Mouse (Mus musculus): ENCODE results near the gene Maco1. TPM values are rescaled to one million over a fixed set of nuclear protein-coding genes. Genes with fewer than 3 reads are reported as not detected.
"Not testable (repeated sequence)": the region's sequence is repeated elsewhere in the genome, so short reads cannot be mapped to it uniquely, and the experiment has no call there.

Maco1 gene
- polyA plus RNA-seq, 1 experiment from 2014 or later: 35.0 TPM

DNA sequence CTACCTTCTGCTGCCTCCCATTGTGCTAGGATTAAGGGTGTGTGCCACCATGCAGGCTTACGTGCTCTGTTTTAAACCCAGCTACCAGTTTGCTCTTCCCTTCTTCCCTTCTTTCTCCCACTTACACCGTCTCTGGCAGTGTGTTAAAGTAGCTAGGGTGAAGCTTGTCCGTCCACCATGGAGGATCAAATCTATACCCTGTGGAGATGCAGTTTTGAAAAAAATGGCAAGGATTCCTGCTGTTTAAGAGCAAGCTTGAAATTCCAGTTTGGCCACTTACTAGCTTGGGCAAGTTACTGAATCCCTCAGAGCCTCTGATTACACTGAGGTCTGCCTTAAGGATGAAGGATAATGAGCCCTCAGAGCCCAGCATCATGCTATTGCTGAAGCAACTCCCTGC, 2.2 kb upstream of the Maco1 start:
- Histone ChIP-seq H3K27ac (no peak overlapping the region; the same call in 1 of the 2 replicates), H3K4me3 (no peak overlapping the region), H3K27me3 (ENCODE audit: poor library complexity, severe bottlenecking) (peaks cover 29% of the 10 kb centered on the region), H3K9me3 (no peaks in the 10 kb centered on the region), H3K4me1 (peaks cover 48% of the 10 kb centered on the region), H3K36me3 (replicated peaks) (peaks cover 2% of the 10 kb centered on the region; the same call in 1 of the 2 replicates)
- WGBS: 25% methylated on average over 3 of the region's 3 CpGs
- no peak for DNase-seq (ENCODE audit: extremely low spot score, low spot score)

DNA sequence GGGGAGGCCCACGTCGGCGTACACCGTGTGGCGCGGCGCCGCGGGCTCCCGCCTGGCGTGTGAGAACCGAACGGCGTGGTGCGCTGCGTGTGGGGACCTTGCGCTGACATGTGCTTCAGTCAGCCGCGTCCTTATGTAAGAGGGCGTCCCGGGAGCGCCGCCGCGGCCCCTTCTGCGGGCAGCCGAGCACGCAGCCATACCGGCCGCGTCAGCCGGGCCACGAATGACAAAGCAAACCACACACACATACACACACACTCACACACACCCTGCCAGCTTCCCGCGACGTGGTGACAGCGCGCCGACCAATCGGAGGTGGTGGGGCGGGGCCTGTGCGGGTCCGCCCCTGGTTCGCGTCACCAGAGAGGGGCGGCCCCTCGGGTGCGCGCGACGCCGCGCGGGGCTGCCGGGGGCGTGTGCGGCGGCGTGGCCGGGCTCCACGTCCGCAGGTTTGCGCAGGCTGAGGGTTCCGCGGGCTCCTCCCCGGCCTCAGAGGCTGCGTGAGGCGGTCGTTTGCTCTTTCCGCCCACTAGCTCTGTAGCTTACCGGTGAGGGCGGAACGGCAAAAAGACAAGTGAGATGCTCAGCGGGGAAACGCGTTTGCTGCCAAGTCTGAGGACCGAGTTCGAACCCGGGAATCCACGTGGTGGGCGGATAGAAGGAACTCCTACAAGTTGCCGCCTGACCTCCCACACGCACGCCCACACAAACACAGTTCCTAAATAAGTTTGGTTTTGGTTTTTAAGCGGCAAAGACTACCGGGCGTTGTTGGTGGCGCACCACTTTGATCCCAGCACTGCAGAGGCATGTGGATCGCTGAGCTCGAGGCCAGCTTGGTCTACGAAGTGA, 716 bp upstream of the Maco1 start:
- Histone ChIP-seq H3K4me3 (peak overlapping the region; percentile 99), H3K36me3 (replicated peaks) (peaks cover 5% of the 10 kb centered on the region; the same call in 1 of the 2 replicates), H3K27ac (peak overlapping the region; percentile 96), H3K9me3 (no peaks in the 10 kb centered on the region), H3K4me1 (peaks cover 48% of the 10 kb centered on the region), H3K27me3 (ENCODE audit: poor library complexity, severe bottlenecking) (peaks cover 29% of the 10 kb centered on the region)
- DNase-seq (ENCODE audit: extremely low spot score, low spot score): peak; percentile 92
- 1% methylated on average over 91 of the region's 91 CpGs for WGBS

- WGBS: under 1% methylated on average over 93 of the region's 106 CpGs
- peaks cover 9% of the 10 kb centered on the region; the same call in 1 of the 2 replicates for H3K36me3 ChIP-seq (replicated peaks)
- H3K27me3 ChIP-seq (ENCODE audit: poor library complexity, severe bottlenecking): peaks cover 29% of the 10 kb centered on the region
- H3K27ac ChIP-seq: peak overlapping the region; percentile 96
- DNase-seq (ENCODE audit: extremely low spot score, low spot score): peak; percentile 57
- peak overlapping the region; percentile 99 for H3K4me3 ChIP-seq
- H3K4me1 ChIP-seq: peaks cover 48% of the 10 kb centered on the region
- H3K9me3 ChIP-seq: no peaks in the 10 kb centered on the region
Observed at GRCm38 (mm10) chr4:134852438-134853255, 498 bp downstream of the Maco1 start.

GRCm38 (mm10) chr4:134851876-134852275, 1.3 kb downstream of the Maco1 start:
- Histone ChIP-seq H3K4me1 (peaks cover 47% of the 10 kb centered on the region), H3K36me3 (replicated peaks) (peaks cover 10% of the 10 kb centered on the region; the same call in 1 of the 2 replicates), H3K27me3 (ENCODE audit: poor library complexity, severe bottlenecking) (peaks cover 25% of the 10 kb centered on the region), H3K27ac (peak overlapping the region; percentile 96; the same call in 1 of the 2 replicates), H3K9me3 (no peaks in the 10 kb centered on the region), H3K4me3 (peak overlapping the region; percentile 99)
- DNase-seq (ENCODE audit: extremely low spot score, low spot score): no peak
- 15% methylated on average over 14 of the region's 14 CpGs for WGBS

- Histone ChIP-seq H3K27me3 (ENCODE audit: poor library complexity, severe bottlenecking) (peaks cover 19% of the 10 kb centered on the region), H3K4me1 (peaks cover 41% of the 10 kb centered on the region)
Observed at GRCm38 (mm10) chr4:134851236-134851635, 1.9 kb downstream of the Maco1 start.

DNA sequence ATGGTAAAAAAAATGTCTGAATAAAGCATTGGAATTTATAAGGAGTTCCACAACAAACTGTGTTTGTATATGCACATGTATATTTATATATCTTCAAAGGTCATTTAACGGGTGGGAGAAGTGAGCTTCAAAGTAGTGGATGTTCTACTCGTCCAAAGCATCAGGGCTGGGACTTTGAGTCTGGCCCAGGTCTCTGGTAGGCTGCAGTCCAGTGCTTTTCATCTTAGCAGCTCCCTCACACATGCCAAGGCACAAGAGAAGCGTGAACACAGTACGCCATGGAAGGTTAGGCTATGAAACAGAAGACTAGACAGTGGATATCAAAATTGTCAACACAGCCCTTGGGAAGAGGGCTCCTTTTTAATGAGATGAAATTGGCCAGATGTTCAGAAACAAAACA, 2.6 kb downstream of the Maco1 start:
- no peak overlapping the region for H3K27ac ChIP-seq
- no peak for DNase-seq (ENCODE audit: extremely low spot score, low spot score)
- peaks cover 12% of the 10 kb centered on the region for H3K27me3 ChIP-seq (ENCODE audit: poor library complexity, severe bottlenecking)
- peaks cover 35% of the 10 kb centered on the region for H3K4me1 ChIP-seq
- peaks cover 15% of the 10 kb centered on the region; the same call in 1 of the 2 replicates for H3K36me3 ChIP-seq (replicated peaks)
- no peaks in the 10 kb centered on the region for H3K9me3 ChIP-seq
- WGBS: 83% methylated on average over 4 of the region's 4 CpGs
- no peak overlapping the region for H3K4me3 ChIP-seq

More at GRCm38 (mm10) chr4:134851236-134851635, 1.9 kb downstream of the Maco1 start:
- no peaks in the 10 kb centered on the region for H3K9me3 ChIP-seq
- no peak overlapping the region for H3K27ac ChIP-seq
- peak overlapping the region; percentile 99 for H3K4me3 ChIP-seq
- 67% methylated on average over 2 of the region's 2 CpGs for WGBS
- no peak for DNase-seq (ENCODE audit: extremely low spot score, low spot score)
- peaks cover 12% of the 10 kb centered on the region; the same call in 1 of the 2 replicates for H3K36me3 ChIP-seq (replicated peaks)

DNA sequence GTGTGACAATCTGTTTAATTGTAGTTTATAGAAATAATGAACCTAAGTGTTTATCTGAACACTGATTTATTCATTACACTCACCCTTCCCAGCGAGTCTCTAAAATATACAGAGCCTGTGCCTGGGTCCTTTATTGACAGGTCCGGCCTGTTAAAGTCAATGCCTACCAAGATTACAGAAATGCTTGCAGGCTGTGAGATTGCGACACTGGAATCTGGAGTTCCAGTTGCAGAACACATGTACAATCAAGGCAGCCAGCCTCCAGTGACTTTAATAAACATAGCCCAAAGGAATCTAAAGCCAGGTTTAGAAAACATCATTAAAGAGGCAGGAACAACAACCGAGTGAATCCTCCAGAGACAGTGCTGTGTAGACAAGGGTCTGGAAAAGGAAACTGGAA, 5.6 kb downstream of the Maco1 start:
- peaks cover 26% of the 10 kb centered on the region for H3K36me3 ChIP-seq (replicated peaks)
- WGBS: 89% methylated on average over 4 of the region's 4 CpGs
- DNase-seq (ENCODE audit: extremely low spot score, low spot score): no peak
- no peaks in the 10 kb centered on the region for H3K9me3 ChIP-seq
- peaks cover 21% of the 10 kb centered on the region for H3K4me1 ChIP-seq
- no peak overlapping the region for H3K4me3 ChIP-seq
- H3K27me3 ChIP-seq (ENCODE audit: poor library complexity, severe bottlenecking): no peaks in the 10 kb centered on the region
- no peak overlapping the region for H3K27ac ChIP-seq

GRCm38 (mm10) chr4:134843566-134843965, 9.6 kb downstream of the Maco1 start:
- peaks cover 32% of the 10 kb centered on the region for H3K36me3 ChIP-seq (replicated peaks)
- no peak overlapping the region for H3K4me3 ChIP-seq
- no peak overlapping the region for H3K27ac ChIP-seq
- no peaks in the 10 kb centered on the region for H3K27me3 ChIP-seq (ENCODE audit: poor library complexity, severe bottlenecking)
- peaks cover 3% of the 10 kb centered on the region; the same call in 1 of the 2 replicates for H3K9me3 ChIP-seq
- no peaks in the 10 kb centered on the region; the same call in 1 of the 2 replicates for H3K4me1 ChIP-seq
- DNase-seq (ENCODE audit: extremely low spot score, low spot score): no peak
- 93% methylated on average over 4 of the region's 4 CpGs for WGBS

DNA sequence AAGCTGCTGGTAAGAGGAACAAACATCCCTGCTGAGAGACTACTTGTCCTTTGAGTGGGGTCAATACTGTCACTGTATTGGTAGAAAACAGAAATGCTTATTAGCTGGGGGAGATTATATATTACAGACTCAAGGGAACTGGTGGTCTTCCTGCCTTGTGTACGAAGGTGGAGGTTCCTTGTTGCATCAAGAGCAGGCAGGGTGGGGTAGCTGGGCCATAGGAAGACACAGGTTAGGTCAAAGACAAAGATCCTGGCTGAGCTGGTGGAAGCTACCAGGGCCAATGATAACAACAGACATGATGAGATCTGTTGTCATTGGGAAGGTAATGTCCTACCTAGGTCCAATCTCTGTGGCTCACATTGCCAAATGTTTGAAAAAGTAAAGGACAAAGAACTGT, 12.9 kb downstream of the Maco1 start:
- no peak overlapping the region for H3K4me3 ChIP-seq
- no peak overlapping the region for H3K27ac ChIP-seq
- H3K36me3 ChIP-seq (replicated peaks): peaks cover 43% of the 10 kb centered on the region
- H3K27me3 ChIP-seq (ENCODE audit: poor library complexity, severe bottlenecking): no peaks in the 10 kb centered on the region
- WGBS: 86% methylated on average over 1 of the region's 1 CpGs
- DNase-seq (ENCODE audit: extremely low spot score, low spot score): no peak
- no peaks in the 10 kb centered on the region for H3K4me1 ChIP-seq
- peaks cover 3% of the 10 kb centered on the region; the same call in 1 of the 2 replicates for H3K9me3 ChIP-seq

GRCm38 (mm10) chr4:134838706-134839105, 14.4 kb downstream of the Maco1 start:
- H3K27me3 ChIP-seq (ENCODE audit: poor library complexity, severe bottlenecking); H3K9me3 ChIP-seq; DNase-seq (ENCODE audit: extremely low spot score, low spot score); H3K4me3 ChIP-seq; H3K4me1 ChIP-seq; H3K27ac ChIP-seq: not testable (repeated sequence)
- peaks cover 52% of the 10 kb centered on the region for H3K36me3 ChIP-seq (replicated peaks)
- 91% methylated on average over 3 of the region's 3 CpGs for WGBS

- DNase-seq (ENCODE audit: extremely low spot score, low spot score): no peak
- H3K36me3 ChIP-seq (replicated peaks): peaks cover 53% of the 10 kb centered on the region
- H3K27me3 ChIP-seq (ENCODE audit: poor library complexity, severe bottlenecking): no peaks in the 10 kb centered on the region
- H3K4me1 ChIP-seq: no peaks in the 10 kb centered on the region
- H3K27ac ChIP-seq: no peak overlapping the region
- WGBS: 79% methylated on average over 1 of the region's 1 CpGs
- H3K4me3 ChIP-seq: no peak overlapping the region
- peaks cover 3% of the 10 kb centered on the region; the same call in 1 of the 2 replicates for H3K9me3 ChIP-seq
Observed at GRCm38 (mm10) chr4:134838221-134838620, 14.9 kb downstream of the Maco1 start.

GRCm38 (mm10) chr4:134835486-134835885, 17.7 kb downstream of the Maco1 start:
- no peak for DNase-seq (ENCODE audit: extremely low spot score, low spot score)

More at GRCm38 (mm10) chr4:134835486-134835885, 17.7 kb downstream of the Maco1 start:
- no peaks in the 10 kb centered on the region for H3K27me3 ChIP-seq (ENCODE audit: poor library complexity, severe bottlenecking)
- no peaks in the 10 kb centered on the region for H3K4me1 ChIP-seq
- H3K4me3 ChIP-seq: no peak overlapping the region
- peaks cover 67% of the 10 kb centered on the region for H3K36me3 ChIP-seq (replicated peaks)
- no peak overlapping the region for H3K27ac ChIP-seq
- 92% methylated on average over 4 of the region's 4 CpGs for WGBS
- H3K9me3 ChIP-seq: peaks cover under 1% of the 10 kb centered on the region; the same call in 1 of the 2 replicates

Data from forebrain, embryonic 10.5 days (tissue).